Mouse (Mus musculus) MEL (cell line): ENCODE data around the gene Nfix.

Experiments used
- BHLHE40 ChIP-seq: IDR thresholded peaks from 2 replicates; pipeline ENCODE4 v1.6.1; 2012; ENCODE audit warnings: low read depth, mild to moderate bottlenecking, inconsistent platforms, low read length, improper control_type of control experiment, borderline replicate concordance
- CTCF ChIP-seq, 3 experiments: IDR thresholded peaks in 2 of 3; conservative IDR thresholded peaks in 1 of 3; 2 replicates each; pipeline ENCODE4 v1.5.1; 2011 to 2012; ENCODE audit warnings: low read length in 3 of 3, low read depth in 2 of 3, mild to moderate bottlenecking in 2 of 3, improper control_type of control experiment in 1 of 3, inconsistent platforms in 1 of 3, mixed read lengths in 1 of 3, moderate library complexity in 1 of 3; ENCODE audit not compliant: control insufficient read depth in 1 of 3, insufficient read depth in 1 of 3, poor library complexity in 1 of 3, severe bottlenecking in 1 of 3
- EP300 ChIP-seq, 2 experiments: IDR thresholded peaks; 2 replicates each; pipeline ENCODE4 v1.6.1; 2011; ENCODE audit warnings: improper control_type of control experiment in 2 of 2, low read length in 2 of 2, low read depth in 1 of 2, mild to moderate bottlenecking in 1 of 2
- GABPA ChIP-seq: IDR thresholded peaks from 2 replicates; pipeline ENCODE4 v1.6.1; 2012; ENCODE audit warnings: low read depth, mild to moderate bottlenecking, inconsistent platforms, low read length, improper control_type of control experiment, moderate library complexity
- GATA1 ChIP-seq: IDR thresholded peaks from 2 replicates; pipeline ENCODE4 v1.6.1; 2011; ENCODE audit warnings: low read depth, low read length, improper control_type of control experiment
- JUND ChIP-seq: IDR thresholded peaks from 2 replicates; pipeline ENCODE4 v1.6.1; 2011; ENCODE audit warnings: low read depth, mild to moderate bottlenecking, improper control_type of control experiment, low read length
- NELFE ChIP-seq: IDR thresholded peaks from 2 replicates; pipeline ENCODE4 v1.6.1; 2011; ENCODE audit warnings: low read depth, low read length, improper control_type of control experiment
- POLR2A ChIP-seq, 2 experiments: IDR thresholded peaks; 2 replicates each; pipeline ENCODE4 v1.6.1; 2011 to 2012; ENCODE audit warnings: low read length in 2 of 2, mild to moderate bottlenecking in 2 of 2, control low read depth in 1 of 2, improper control_type of control experiment in 1 of 2, low read depth in 1 of 2, moderate library complexity in 1 of 2; ENCODE audit not compliant: control insufficient read depth in 1 of 2, insufficient read depth in 1 of 2, poor library complexity in 1 of 2
- TCF12 ChIP-seq: IDR thresholded peaks from 2 replicates; pipeline ENCODE4 v1.6.1; 2014; ENCODE audit warnings: low read depth, mild to moderate bottlenecking, inconsistent platforms, low read length, improper control_type of control experiment, moderate library complexity

DNA sequence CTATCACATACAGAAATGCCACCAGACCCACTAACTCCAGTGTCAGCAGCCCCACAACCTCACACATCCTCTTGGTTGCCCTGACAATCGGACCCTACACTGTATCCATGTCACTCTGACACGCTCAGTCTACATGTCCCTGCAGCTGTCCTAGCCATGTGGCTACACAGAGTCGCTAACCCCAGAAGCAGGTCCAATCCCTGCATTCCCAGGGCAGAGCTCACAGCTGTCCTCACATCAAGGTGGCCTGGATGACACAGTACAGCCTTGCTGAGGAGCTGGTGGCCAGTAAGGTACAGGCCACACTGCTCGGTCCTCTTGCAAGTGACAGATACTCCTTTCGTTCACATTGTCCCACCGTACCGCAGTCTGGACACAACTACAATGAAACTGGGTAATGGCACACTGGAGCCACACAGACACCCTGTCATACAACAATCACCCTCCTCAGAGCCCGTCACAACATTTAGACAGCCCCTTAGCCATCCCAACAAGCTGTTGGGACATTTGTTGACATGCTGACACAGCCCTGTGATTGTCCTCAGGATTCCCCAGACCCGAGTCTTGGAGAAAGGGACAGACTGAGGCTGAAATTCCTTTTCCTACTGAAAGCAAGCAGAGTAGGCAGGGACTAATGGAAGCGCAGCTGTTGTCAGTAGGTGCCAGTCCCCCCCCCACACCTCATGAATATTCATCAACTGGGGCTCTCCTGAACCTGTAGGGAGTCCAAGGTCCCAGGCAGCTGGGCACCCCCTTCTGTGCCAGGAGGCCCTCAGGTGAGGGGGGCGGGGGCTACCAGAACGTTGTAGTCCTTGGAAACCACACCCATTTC is 9.2 kb upstream of the Nfix start:
- no peak for TF ChIP-seq EP300 (IDR thresholded peaks at IDR 0.05; ENCODE audit: low read depth in 1 of 2, low read length in 2 of 2)
- no peak for TF ChIP-seq CTCF (IDR thresholded peaks at IDR 0.05 in 2 of 3, conservative IDR thresholded peaks at IDR 0.05 in 1 of 3; ENCODE audit: control insufficient read depth in 1 of 3, insufficient read depth in 1 of 3, low read depth in 2 of 3, low read length in 3 of 3, poor library complexity in 1 of 3, severe bottlenecking in 1 of 3)
- TF ChIP-seq GATA1: no peak
- no peak for TF ChIP-seq NELFE
- TF ChIP-seq TCF12: no peak
- TF ChIP-seq POLR2A (IDR thresholded peaks at IDR 0.05; ENCODE audit: control insufficient read depth in 1 of 2, insufficient read depth in 1 of 2, low read depth in 1 of 2, low read length in 2 of 2, poor library complexity in 1 of 2): no peak
- TF ChIP-seq GABPA: no peak
- no peak for TF ChIP-seq JUND
- no peak for TF ChIP-seq BHLHE40
